Mouse (Mus musculus): ENCODE measurements around the gene Zfand5. TPM values are rescaled to one million over a fixed set of nuclear protein-coding genes. Genes with fewer than 3 reads are reported as not detected.
"Not testable (repeated sequence)": the region's sequence is repeated elsewhere in the genome, so short reads cannot be mapped to it uniquely, and the experiment has no call there.

Gene Zfand5
- 100 to 1,000 TPM; 138 to 142 TPM for total RNA-seq (2021)

DNA sequence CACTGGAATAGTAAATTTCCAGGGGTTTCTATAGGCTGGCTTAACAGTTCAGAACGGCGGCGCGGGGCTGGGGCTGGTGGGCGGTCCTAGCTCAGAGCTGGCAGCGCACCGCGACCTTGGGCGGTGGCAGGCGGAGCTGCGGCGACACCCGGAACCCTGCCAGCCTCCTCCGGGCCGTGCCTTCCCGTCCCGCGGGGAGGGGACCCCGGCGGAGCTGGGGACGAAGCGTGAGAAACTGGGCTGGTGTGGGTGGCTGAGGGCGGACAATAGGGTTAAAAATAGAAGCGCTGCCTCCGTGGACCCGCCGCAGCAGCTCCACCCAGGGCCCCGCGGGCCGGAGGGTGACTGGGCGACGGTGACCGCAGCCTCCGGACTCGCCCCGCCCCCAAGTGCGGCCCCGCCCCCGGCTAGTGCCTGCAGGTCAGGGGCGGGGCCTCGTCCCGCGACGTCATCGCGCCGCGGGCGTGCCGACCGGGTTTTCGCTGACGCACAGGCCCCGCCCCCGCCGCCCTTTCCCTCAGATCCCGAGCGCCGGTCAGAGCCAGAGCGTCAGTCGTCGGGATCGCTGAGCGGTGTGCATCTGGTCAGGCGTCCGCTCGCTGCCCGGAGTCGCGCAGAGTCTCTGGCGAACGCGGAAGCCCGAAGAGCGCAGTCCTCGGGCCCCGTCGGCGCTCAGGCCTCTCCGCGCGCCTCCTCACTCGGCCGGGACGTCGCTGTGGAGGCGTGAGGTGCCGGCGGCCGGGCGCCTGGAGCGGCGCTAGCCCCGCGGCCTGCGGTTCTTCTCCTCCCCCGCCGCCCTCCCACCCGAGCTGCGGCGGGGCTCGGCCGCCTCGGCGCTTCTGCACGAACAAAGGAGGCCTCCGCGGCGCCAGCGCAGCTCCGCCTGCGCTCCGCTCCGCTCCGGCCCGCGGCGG is at the start of gene Zfand5:
Zfand5 (plus strand) TSS at position 538 of the 914 bp plus-strand sequence.
- DNase-seq, result peak; percentile 99
- intact Hi-C loops (cut with DNase I), result loop anchor here (2.0 to 10.0 kb wide), 7 partner anchors 100 to 503 kb away; partner anchors contain the start of genes 1110059E24Rik, Abhd17b and Cemip2

DNA sequence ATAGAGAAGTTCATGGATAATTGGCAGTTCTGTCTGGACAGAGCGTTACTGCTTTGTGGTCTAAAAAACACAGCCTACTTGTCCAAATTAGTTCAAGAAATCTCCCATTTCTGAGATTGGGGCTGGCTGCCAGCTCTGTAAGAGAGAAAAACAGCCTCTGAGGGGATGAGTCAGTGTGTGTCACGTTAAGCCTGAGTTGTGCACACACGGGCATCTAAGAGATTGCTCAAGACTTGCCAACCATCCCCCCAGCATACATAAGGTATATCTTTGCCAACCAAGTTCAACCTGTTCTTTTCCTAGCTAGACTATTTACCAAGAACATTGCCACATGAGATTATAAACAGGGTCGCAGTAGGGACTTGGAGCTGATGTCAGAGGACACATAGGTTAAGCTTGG is 44.9 kb upstream of the Zfand5 start:
- intact Hi-C loops (cut with DNase I), result no loop called here

GRCm38 (mm10) chr19:21227754-21228153 is 44.3 kb upstream of the Zfand5 start:
- DNase-seq, result no peak
- intact Hi-C loops (cut with DNase I), result no loop called here

More for the DNA sequence above, 44.9 kb upstream of the Zfand5 start:
- DNase-seq, result peak; percentile 6 to 15

GRCm38 (mm10) chr19:21248730-21249129 is 23.3 kb upstream of the Zfand5 start:
- intact Hi-C loops (cut with DNase I); DNase-seq: not testable (repeated sequence)

DNA sequence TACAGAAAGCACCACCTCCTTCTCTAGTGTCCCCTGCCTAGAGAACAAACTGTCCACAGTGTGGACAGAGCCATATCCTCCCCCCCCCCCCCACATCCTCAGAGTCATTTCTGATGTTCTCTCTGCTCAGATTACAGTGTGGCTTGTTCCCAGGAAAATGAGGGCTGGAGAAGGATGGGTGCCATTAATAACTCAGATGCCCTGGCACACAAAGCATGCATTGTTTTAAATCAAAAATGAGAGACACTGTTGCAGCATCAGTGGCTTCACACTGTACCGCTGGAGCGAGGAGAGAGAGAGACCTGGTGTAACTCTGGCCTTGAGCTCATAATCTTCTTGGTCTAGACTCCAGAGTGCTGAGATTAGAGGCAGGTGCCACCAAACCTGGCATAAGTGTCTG is 18.2 kb upstream of the Zfand5 start:
- no peak for DNase-seq
- intact Hi-C loops (cut with DNase I), result no loop called here

- intact Hi-C loops (cut with DNase I), result no loop called here
- DNase-seq, result no peak
Measured at GRCm38 (mm10) chr19:21255920-21256319, 16.2 kb upstream of the Zfand5 start.

DNA sequence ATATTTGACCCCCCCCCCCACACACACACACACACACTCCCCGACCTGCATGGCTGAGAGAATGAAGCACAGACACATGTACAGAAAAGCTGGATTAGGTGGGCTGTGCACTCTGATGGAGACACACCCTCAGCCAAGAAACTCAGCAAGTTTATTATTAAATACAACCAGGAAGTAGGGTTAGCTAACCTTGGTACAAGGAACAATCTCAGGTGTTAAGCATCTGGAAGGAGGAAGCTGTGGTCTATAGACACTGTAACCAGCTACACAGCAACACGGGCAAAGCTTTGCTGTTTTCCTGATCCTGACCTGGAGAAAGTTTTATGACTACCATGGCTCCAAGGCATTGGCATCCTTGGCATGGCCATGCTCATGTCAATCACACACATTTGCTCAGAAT is 12.6 kb upstream of the Zfand5 start:
- DNase-seq, result no peak
- intact Hi-C loops (cut with DNase I), result no loop called here

DNA sequence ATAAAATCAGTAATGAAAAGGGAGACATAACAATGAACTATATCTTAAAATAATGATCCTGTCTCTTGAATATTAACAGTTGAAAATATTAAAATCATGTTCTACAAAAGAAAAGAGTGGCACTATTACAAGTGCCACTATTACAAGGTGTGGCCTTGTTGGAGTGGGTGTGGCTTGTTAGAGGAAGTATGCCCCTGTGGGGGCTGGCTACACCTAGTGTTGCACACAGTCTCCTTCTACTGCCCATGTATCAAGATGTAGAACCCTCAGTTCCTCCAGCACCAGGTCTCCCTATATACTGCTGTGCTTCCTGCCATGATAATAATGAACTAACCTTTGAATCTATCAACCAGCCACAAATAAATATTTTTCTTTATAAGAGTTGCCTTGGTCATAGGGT is 11.8 kb upstream of the Zfand5 start:
- no peak for DNase-seq
- intact Hi-C loops (cut with DNase I), result no loop called here

DNA sequence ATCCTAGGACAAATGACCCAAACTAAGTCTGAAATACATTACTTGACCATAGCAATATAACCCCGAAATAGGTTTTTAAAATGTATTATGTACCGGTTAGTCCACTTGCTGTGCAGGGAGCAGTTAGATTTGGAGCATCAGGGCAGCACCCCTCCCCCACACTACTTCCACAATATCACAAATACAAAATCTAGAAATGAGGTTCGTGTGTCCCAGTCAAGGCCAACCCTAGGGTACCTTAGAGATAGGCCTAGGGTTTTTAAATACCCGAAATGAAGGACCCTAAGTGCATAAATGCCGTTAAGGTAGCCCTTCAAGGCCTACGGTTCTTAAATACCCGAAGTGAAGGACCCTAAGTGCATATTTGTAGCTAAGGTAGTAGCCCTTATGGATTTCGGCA is 892 bp upstream of the Zfand5 start:
- intact Hi-C loops (cut with DNase I), result loop anchor here (5.0 to 10.0 kb wide), 5 partner anchors 101 to 504 kb away; partner anchors contain the start of gene Cemip2
- DNase-seq, result no peak

DNA sequence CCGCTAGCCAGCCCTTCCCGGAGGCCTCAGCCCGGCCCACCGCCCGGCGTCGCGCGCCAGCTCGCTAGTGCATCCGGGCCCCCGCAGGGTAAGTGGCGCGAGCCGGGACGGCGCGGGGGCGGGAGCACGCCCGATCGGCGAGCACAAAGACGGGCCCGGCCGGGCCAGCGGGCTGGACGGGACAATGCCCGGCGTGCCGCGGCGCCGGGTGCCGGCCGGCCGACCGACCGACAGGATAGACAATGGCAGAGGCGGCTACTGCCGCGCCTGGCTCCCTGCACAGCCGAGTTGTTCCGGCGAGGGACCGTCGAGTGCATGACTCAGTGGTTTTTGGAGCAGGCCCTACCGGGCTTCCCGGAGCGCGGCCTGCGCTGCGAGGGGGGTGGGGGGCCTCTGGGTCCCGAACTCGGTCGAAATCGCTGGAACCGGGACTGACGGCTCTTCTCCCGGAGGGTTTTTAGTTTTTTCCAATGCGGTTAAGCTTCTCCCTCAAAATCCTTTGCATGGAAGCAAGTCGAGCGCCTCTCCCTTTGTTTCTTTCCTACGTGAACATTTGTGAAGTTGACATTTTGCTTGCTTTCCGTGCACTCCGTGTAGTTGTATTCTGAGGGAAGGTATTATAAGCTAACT is 692 bp downstream of the Zfand5 start:
- DNase-seq, result peak; percentile 72 to 83

GRCm38 (mm10) chr19:21273440-21273839 is 1.4 kb downstream of the Zfand5 start:
- DNase-seq, result no peak
- intact Hi-C loops (cut with DNase I), result loop anchor here (2.0 to 10.0 kb wide), 7 partner anchors 99 to 501 kb away; partner anchors contain the start of genes 1110059E24Rik, Abhd17b and Cemip2

More for the DNA sequence above, 692 bp downstream of the Zfand5 start:
- intact Hi-C loops (cut with DNase I), result loop anchor here (2.0 to 10.0 kb wide), 7 partner anchors 100 to 502 kb away; partner anchors contain the start of genes 1110059E24Rik, Abhd17b and Cemip2

DNA sequence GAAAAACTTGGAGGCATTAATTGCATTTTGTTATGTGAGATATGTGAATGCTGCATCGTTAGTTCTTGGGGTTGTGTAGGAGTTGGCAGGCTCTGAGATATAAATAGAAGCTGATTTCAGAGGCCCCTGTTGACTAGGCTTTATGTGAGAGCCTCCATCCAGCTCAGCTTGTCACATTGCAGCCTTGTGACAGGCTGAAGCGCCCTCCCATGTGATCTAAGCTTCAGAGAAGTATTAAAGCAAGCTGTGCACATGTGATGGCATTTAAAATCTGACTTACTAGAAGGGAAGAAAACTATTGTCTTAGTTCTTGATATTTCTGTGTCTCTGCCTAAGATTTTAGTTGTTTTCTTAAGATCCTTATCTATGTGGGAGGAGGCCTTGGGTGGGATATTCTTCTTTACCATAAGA is 2.1 kb downstream of the Zfand5 start:
- peak; percentile 47 to 61 for DNase-seq
- intact Hi-C loops (cut with DNase I), result loop anchor here (5.0 to 10.0 kb wide), 5 partner anchors 98 to 501 kb away; partner anchors contain the start of gene Cemip2

DNA sequence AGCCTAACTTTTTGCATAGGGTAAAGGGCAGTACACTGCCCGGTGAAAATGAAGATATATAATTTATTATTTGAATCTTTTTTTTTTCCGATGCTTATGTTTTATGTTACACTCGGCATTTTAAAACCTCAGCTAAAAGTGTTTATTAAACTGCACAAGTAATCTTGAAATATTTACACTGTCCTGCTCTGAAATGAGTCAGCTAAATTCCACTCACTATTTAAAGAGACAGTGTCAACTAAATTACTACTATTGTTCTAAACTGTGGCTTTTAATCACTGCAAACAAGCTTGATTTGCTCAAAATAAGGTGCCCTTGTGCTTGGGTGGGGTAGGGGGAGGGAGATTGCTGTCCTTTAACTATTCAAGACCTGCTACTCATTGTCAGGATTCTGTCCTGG is 2.6 kb downstream of the Zfand5 start:
- DNase-seq, result no peak
- intact Hi-C loops (cut with DNase I), result loop anchor here (5.0 to 10.0 kb wide), 6 partner anchors 98 to 500 kb away; partner anchors contain the start of genes Cemip2 and Gda

DNA sequence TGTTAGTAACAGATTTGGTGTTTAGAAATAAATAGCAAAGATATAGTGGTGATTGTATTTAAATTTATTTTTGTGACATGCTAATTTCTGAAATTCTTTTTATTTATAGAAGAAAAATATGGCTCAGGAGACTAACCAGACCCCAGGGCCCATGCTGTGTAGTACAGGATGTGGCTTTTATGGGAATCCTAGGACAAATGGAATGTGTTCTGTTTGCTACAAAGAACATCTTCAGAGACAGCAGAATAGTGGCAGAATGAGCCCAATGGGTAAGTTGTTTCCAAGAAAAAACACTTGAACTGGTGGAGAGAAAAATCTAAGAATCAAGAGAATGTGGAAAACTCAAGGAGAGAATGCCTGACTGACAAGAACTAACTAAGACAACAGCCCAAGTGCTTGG is 4.2 kb downstream of the Zfand5 start:
- DNase-seq, result no peak
- intact Hi-C loops (cut with DNase I), result loop anchor here (5.0 to 10.0 kb wide), 3 partner anchors 196 to 498 kb away; partner anchors contain the start of genes Cemip2 and Gda

DNA sequence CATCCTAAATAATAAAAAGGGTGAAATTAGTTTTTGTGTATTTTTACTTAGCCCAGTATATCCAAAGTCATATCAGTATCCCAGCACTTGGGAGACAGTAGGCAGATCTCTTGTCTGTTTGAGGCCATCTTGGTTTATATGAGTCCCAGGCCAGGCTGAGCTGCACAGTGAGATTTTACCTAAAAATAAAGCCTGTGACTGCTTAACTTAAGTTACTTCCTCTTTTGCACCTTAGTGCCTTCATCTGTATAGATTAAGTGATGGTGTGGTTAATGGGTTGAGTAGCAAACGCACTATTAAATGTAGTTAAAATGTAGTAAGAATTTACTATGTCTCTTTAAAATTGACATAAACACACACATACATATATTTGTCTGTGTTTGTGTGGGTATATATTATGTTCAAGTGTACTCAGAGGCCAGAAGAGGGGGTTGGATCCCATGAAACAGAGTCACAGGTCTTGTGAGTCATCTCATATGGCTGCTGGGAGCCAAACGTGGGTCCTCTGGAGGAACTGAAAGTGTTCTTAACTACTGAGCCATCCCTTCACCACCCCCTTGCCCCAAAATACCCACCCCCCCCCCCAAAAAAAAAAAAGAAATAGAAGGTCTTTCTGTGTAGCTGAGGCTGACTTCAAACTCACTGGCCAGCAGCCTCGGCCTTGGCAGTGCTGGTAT is 14.5 kb downstream of the Zfand5 start:
- intact Hi-C loops (cut with DNase I), result no loop called here
- no peak for DNase-seq

- no peak for DNase-seq
- intact Hi-C loops (cut with DNase I), result no loop called here
Measured at GRCm38 (mm10) chr19:21297411-21297810, 25.3 kb downstream of the Zfand5 start.

- no peak for DNase-seq
- intact Hi-C loops (cut with DNase I), result no loop called here
Measured at GRCm38 (mm10) chr19:21301787-21302186, 29.7 kb downstream of the Zfand5 start.

DNA sequence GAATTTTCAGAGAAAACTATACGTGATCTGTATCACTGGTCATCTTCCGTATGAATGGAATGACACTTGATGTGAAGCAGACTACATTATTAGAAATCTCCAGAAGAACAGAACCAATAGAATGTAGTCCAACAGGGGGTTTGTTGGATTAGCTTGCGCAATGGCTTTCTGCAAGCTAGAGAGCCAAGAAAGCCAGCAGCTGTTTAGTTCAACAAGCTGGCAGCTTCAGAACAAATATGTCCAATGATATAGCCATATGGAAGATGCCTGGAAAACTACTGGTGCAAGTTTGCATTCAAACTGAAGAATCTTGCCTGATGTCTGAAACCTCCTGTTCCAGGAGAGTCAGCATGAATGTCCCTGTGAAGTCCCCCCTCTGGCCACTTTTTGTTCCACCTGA is 35.7 kb downstream of the Zfand5 start:
- DNase-seq, result no peak
- intact Hi-C loops (cut with DNase I), result no loop called here

GRCm38 (mm10) chr19:21310364-21310763 is 38.3 kb downstream of the Zfand5 start:
- DNase-seq; intact Hi-C loops (cut with DNase I): not testable (repeated sequence)

DNA sequence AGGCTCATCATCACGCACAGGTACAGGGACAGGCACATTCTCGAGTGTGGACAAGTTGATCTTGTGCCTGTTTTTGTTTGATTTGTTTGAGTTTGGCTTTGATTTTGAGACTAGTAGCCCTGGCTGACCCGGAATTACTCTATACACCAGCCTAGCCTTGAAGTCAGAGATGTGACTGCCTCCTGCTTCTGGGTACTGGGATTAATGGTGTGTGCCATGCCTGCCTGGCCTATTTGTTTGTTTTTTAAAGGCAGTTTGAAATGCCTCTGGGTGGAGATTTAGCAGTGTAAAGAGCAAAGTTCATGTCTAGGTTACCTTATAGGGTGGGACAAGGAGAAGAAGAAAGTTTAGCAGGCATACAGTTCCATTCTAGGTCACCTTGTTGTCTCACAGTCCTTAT is 43.6 kb downstream of the Zfand5 start:
- intact Hi-C loops (cut with DNase I), result no loop called here
- no peak for DNase-seq
